Mouse (Mus musculus) kidney, postnatal 0 days (tissue): ENCODE measurements around the gene Msantd1. TPM values are rescaled to one million over a fixed set of nuclear protein-coding genes. Genes with fewer than 3 reads are reported as not detected.

Experiments
- ATAC-seq: fragments of 200-750 bp; cut with Nextera tagmentation; replicated peaks from 2 replicates; pipeline ENCODE4 v1.8.0; 2017; ENCODE audit warnings: low read depth, moderate number of reproducible peaks, moderate TSS enrichment, moderate library complexity; ENCODE audit not compliant: low FRiP score
- DNase-seq: peaks from one replicate; pipeline ENCODE4 v3.0.0-alpha.2; 2016; ENCODE audit warnings: low spot score
- H3K27ac ChIP-seq: fragments of 300-500 bp; sonication (generic); 2 replicates; pipeline ENCODE4 v1.5.1; 2014; ENCODE audit warnings: mild to moderate bottlenecking
- H3K27me3 ChIP-seq: fragments of 300-500 bp; sonication (generic); 2 replicates; pipeline ENCODE4 v1.6.1; 2014; ENCODE audit warnings: low read length, mixed read lengths; ENCODE audit not compliant: insufficient read depth
- H3K36me3 ChIP-seq: fragments of 300-500 bp; sonication (generic); 2 replicates; pipeline ENCODE4 v1.6.1; 2014; ENCODE audit warnings: low read length, mixed read lengths; ENCODE audit not compliant: insufficient read depth
- H3K4me1 ChIP-seq: fragments of 300-500 bp; sonication (generic); replicated peaks from 2 replicates; pipeline ENCODE4 v1.6.1; 2014; ENCODE audit warnings: antibody characterized with exemption, low read length, mixed read lengths; ENCODE audit not compliant: insufficient read depth
- H3K4me2 ChIP-seq: fragments of 300-500 bp; sonication (generic); 2 replicates; pipeline ENCODE4 v1.6.1; 2014; ENCODE audit warnings: mild to moderate bottlenecking, low read length, moderate library complexity, mixed read lengths
- H3K4me3 ChIP-seq: fragments of 300-500 bp; sonication (generic); replicated peaks from 2 replicates; pipeline ENCODE4 v1.5.1; 2014; ENCODE audit warnings: low read depth, low read length
- H3K9ac ChIP-seq: fragments of 300-500 bp; sonication (generic); 2 replicates; pipeline ENCODE4 v1.6.1; 2014; ENCODE audit warnings: low read depth, low read length
- H3K9me3 ChIP-seq: fragments of 300-500 bp; sonication (generic); replicated peaks from 2 replicates; pipeline ENCODE4 v1.6.1; 2016; ENCODE audit warnings: low read length, inconsistent platforms, mixed read lengths
- CTCF ChIP-seq: IDR thresholded peaks from 2 replicates; pipeline ENCODE4 v1.5.1; 2016; ENCODE audit warnings: antibody characterized with exemption, low read depth, mild to moderate bottlenecking, moderate library complexity
- WGBS: fragments of 180-500 bp; shearing (Covaris S2); extraction: QIAGEN DNeasy Blood & Tissue Kit; methylation state at CpG from one replicate; pipeline ENCODE4 v1.1.7; 2014; 5-methylcytosine and 5-hydroxymethylcytosine counted together
- polyA plus RNA-seq: library from polyadenylated mRNA; unstranded; fragments of >200 nt; fragmentation: Nextera tagmentation; extraction: Ambion mirVana; gene quantifications from 2 replicates; pipeline ENCODE4 v1.2.1, GENCODE M21; 2015

The Msantd1 gene
- polyA plus RNA-seq, 1 experiment from 2014 or later: 0.25 TPM

DNA sequence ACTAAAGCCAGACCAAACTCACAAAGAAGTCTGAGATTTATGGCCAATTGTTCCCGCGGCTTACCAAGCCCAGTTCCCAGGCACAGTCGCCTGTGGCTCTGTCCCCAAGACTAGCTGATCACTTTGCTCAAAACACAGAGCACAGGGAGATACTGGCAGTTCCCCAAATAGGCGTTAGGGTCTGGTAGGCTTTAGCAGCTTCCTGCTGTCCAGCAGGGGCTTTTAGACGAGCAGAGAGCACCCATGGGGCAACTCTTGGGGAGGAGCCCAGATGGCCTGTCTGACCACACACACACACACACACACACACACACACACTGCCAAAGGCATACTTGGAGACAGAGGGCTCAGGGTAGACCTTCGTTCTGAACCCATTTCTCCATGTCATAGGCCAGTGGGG is 14.7 kb downstream of the Msantd1 start:
- no peaks in the 10 kb centered on the region for H3K9me3 ChIP-seq
- ATAC-seq: no peak
- no peak overlapping the region for H3K27ac ChIP-seq
- H3K4me1 ChIP-seq: no peaks in the 10 kb centered on the region
- H3K4me3 ChIP-seq: no peak overlapping the region
- no peak for TF ChIP-seq CTCF
- H3K36me3 ChIP-seq: no peaks in the 10 kb centered on the region
- no peaks in the 10 kb centered on the region for H3K27me3 ChIP-seq
- H3K4me2 ChIP-seq: no peak overlapping the region
- 35% methylated on average over 6 of the region's 6 CpGs for WGBS
- H3K9ac ChIP-seq: no peak overlapping the region
- DNase-seq: no peak

DNA sequence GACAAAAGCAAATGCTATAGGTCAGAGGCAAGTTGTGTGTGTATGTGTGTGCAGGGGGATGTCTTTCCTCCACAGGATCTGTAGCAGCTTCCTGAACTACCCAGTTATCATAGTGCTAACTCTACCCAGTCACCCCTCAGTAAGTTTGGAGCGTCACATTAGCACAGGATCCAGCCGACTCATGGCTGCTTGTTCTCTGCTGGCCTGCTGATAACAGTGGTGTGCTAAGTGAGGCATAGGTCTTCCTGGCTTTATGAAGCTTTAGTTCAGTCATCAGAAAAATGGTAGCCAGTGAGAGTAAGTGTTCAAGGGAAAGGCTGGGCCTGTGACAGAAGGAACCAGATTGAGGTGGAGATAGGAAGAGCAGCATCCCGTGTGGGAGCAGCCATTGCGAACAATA is 16.1 kb downstream of the Msantd1 start:
- TF ChIP-seq CTCF: no peak
- no peak overlapping the region for H3K27ac ChIP-seq
- no peak overlapping the region for H3K9ac ChIP-seq
- no peak overlapping the region for H3K4me3 ChIP-seq
- H3K4me2 ChIP-seq: no peak overlapping the region
- H3K4me1 ChIP-seq: no peaks in the 10 kb centered on the region
- no peaks in the 10 kb centered on the region for H3K27me3 ChIP-seq
- H3K9me3 ChIP-seq: no peaks in the 10 kb centered on the region
- WGBS: 95% methylated on average over 4 of the region's 4 CpGs
- ATAC-seq: no peak
- no peaks in the 10 kb centered on the region for H3K36me3 ChIP-seq
- DNase-seq: no peak

DNA sequence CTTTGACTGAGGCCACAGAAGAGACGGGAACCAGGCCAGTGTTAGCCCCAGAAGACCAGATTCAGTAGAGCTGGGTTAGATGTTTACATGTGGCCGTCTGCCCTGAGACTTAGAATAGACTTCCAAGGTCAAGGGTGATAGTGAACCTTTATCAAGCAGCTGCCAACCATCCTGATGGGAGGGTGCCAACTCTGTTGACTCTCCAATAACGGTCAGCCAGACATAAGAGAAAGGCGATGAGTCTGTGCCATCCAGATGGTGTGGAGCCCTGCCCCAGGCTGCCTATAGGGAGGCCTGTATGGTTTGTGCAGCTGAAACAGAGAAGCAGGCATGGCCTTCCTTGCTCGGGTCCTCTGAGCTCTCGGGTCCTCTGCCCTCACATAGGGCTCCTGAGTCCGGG is 16.7 kb downstream of the Msantd1 start:
- TF ChIP-seq CTCF: no peak
- Histone ChIP-seq H3K4me2 (no peak overlapping the region), H3K27me3 (no peaks in the 10 kb centered on the region), H3K36me3 (no peaks in the 10 kb centered on the region), H3K9ac (no peak overlapping the region), H3K9me3 (no peaks in the 10 kb centered on the region), H3K4me1 (no peaks in the 10 kb centered on the region), H3K27ac (no peak overlapping the region), H3K4me3 (no peak overlapping the region)
- 91% methylated on average over 7 of the region's 7 CpGs for WGBS
- ATAC-seq: no peak
- DNase-seq: no peak

- 83% methylated on average over 4 of the region's 4 CpGs for WGBS
- Histone ChIP-seq H3K27me3 (no peaks in the 10 kb centered on the region), H3K27ac (no peak overlapping the region), H3K36me3 (no peaks in the 10 kb centered on the region), H3K4me1 (peaks cover 15% of the 10 kb centered on the region; the same call in 1 of the 2 replicates), H3K4me2 (no peak overlapping the region), H3K9me3 (no peaks in the 10 kb centered on the region), H3K4me3 (no peak overlapping the region), H3K9ac (no peak overlapping the region)
- DNase-seq (no peak), ATAC-seq (no peak)
- TF ChIP-seq CTCF: no peak
These were observed 19.8 kb downstream of the Msantd1 start for GRCm38 (mm10) chr5:34927648-34928047.

DNA sequence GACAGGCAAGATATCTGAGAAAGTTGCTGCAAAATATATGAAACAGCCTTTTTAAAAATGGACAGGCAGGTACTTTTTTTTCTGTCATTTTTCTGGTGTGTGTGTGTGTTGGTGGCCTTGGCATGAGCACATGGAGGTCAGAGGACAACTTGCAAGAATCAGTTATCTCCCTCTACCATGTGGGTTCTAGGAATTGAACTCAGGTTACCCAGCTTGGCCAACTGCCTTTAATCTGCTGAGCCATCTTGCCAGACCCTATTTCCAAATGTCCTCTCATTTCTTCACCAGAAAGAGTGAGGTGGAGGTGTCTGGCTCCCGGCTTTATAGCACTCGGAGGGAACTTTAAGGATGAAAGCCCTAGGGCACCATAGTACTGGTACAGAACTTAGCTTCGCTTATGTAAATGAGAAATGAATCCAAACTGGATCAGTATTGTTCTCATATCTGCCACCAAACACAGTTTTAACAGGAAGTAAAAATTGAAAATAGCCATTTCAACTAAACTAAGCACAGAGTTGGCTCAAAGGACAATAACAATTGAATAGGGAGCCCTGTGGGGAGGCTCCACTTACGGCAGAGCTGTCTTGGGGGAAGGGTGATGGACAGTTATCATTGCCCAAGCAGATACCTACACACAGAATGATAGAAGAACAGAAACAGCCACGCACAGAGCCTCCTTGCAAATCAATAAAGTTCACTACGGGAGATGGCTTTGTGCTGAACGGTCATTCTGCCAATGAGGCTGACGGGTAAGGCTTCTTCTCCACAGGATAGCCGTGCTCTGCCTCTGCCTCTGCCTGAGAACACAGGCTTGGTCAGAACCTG is 22.6 kb downstream of the Msantd1 start:
- no peaks in the 10 kb centered on the region for H3K27me3 ChIP-seq
- 90% methylated on average over 9 of the region's 9 CpGs for WGBS
- H3K9ac ChIP-seq: no peak overlapping the region
- peak overlapping the region; percentile 84 for H3K27ac ChIP-seq
- H3K4me3 ChIP-seq: no peak overlapping the region
- no peaks in the 10 kb centered on the region for H3K36me3 ChIP-seq
- H3K4me1 ChIP-seq: peaks cover 15% of the 10 kb centered on the region; the same call in 1 of the 2 replicates
- H3K4me2 ChIP-seq: no peak overlapping the region
- DNase-seq (no peak), ATAC-seq (no peak)
- TF ChIP-seq CTCF: no peak
- no peaks in the 10 kb centered on the region for H3K9me3 ChIP-seq

- ATAC-seq (peak; percentile 58; the same call in 1 of the 2 replicates), DNase-seq (peak; percentile 50)
- WGBS: 33% methylated on average over 2 of the region's 2 CpGs
These were observed 23.3 kb downstream of the Msantd1 start for GRCm38 (mm10) chr5:34931091-34931490.

More at GRCm38 (mm10) chr5:34931091-34931490, 23.3 kb downstream of the Msantd1 start:
- Histone ChIP-seq H3K9ac (no peak overlapping the region), H3K4me2 (no peak overlapping the region), H3K36me3 (no peaks in the 10 kb centered on the region), H3K27ac (peak overlapping the region; percentile 84), H3K4me1 (peaks cover 15% of the 10 kb centered on the region; the same call in 1 of the 2 replicates), H3K4me3 (no peak overlapping the region), H3K27me3 (no peaks in the 10 kb centered on the region), H3K9me3 (no peaks in the 10 kb centered on the region)
- no peak for TF ChIP-seq CTCF
